ENCODE assay signal across 14 mouse cellular contexts in genomic region chr6:99380146-99380545, GRCm38 (mm10).
DNase-seq lines count a peak whose midpoint lies in the region; ATAC-seq lines count a peak whose summit lies in the region.
"Had no signal": no experiment of that assay in that cellular context is flagged by ENCODE, and none has a peak within 500 bp of the region (broad histone marks: within the 10 kb centered on the region; RNA-seq: fewer than 3 reads in every experiment).

No protein-coding gene starts in this region.

- no peak overlapping the region for H3K4me2 ChIP-seq in heart, embryonic 16.5 days (ENCODE audit: low read depth, low read length)
- no peak overlapping the region for H3K4me2 ChIP-seq in liver, embryonic 12.5 days
- H3K4me2 ChIP-seq: forebrain, embryonic 15.5 days had no signal

- WGBS in heart, embryonic 16.5 days = 74% methylated on average over 5 of the region's 5 CpGs
- whole genome bisulfite sequencing in liver, embryonic 12.5 days (ENCODE audit: insufficient replicate concordance) = 62% methylated on average over 5 of the region's 5 CpGs

- H3K4me3 ChIP-seq in heart, embryonic 16.5 days (ENCODE audit: low read length) = no peak overlapping the region
- H3K4me3 ChIP-seq in liver, embryonic 12.5 days = no peak overlapping the region
- H3K4me3 ChIP-seq: forebrain, embryonic 15.5 days; midbrain, embryonic 10.5 days had no signal

- no peak for DNase-seq in heart, adult 18-20 months
- peak; percentile 37 to 38 for DNase-seq in B cell, adult 2 months
- DNase-seq in thymus, adult 18-20 months = peak; percentile 57 to 77
- no peak for DNase-seq in frontal cortex, adult 2 months (ENCODE audit: extremely low spot score in 1 of 2, low spot score in 1 of 2)
- DNase-seq in cerebellum, postnatal 25 days = no peak
- DNase-seq: cerebellum, adult 2 months; gastrocnemius, postnatal 25 days; kidney, adult 11 months; liver had no signal

- ATAC-seq in heart, embryonic 16.5 days (replicated peaks; ENCODE audit: extremely low read depth, insufficient read depth, low FRiP score) = no peak
- peak; percentile 76 for ATAC-seq in activated CD4-positive, CD25-positive, alpha-beta regulatory T cell, adult 4 months
- no peak for ATAC-seq in liver, embryonic 12.5 days
- ATAC-seq: forebrain, embryonic 15.5 days had no signal

- no peak overlapping the region for H3K9ac ChIP-seq in heart, embryonic 16.5 days (ENCODE audit: low read length)
- H3K9ac ChIP-seq in liver, embryonic 12.5 days = no peak overlapping the region
- H3K9ac ChIP-seq: forebrain, embryonic 15.5 days had no signal

- H3K27ac ChIP-seq in heart, embryonic 16.5 days (ENCODE audit: low read length) = peak overlapping the region; percentile 56; the same call in 1 of the 2 replicates
- H3K27ac ChIP-seq in liver, embryonic 12.5 days = no peak overlapping the region
- H3K27ac ChIP-seq: forebrain, embryonic 15.5 days; midbrain, embryonic 10.5 days had no signal

- H3K27me3 ChIP-seq in heart, embryonic 16.5 days (ENCODE audit: control insufficient read depth, insufficient read depth, low read length) = no peaks in the 10 kb centered on the region
- H3K27me3 ChIP-seq in liver, embryonic 12.5 days (replicated peaks) = no peaks in the 10 kb centered on the region
- H3K27me3 ChIP-seq: forebrain, embryonic 15.5 days had no signal

- no peaks in the 10 kb centered on the region for H3K9me3 ChIP-seq in heart, embryonic 16.5 days (replicated peaks; ENCODE audit: control insufficient read depth, low read length)
- H3K9me3 ChIP-seq in liver, embryonic 12.5 days (replicated peaks) = no peaks in the 10 kb centered on the region
- H3K9me3 ChIP-seq: forebrain, embryonic 15.5 days; midbrain, embryonic 10.5 days had no signal

- H3K36me3 ChIP-seq in heart, embryonic 16.5 days (ENCODE audit: control insufficient read depth, insufficient read depth) = no peaks in the 10 kb centered on the region
- no peaks in the 10 kb centered on the region; the same call in 1 of the 2 replicates for H3K36me3 ChIP-seq in liver, embryonic 12.5 days
- H3K36me3 ChIP-seq: forebrain, embryonic 15.5 days had no signal

- peaks cover 26% of the 10 kb centered on the region; the same call in 1 of the 2 replicates for H3K4me1 ChIP-seq in heart, embryonic 16.5 days (ENCODE audit: control insufficient read depth, insufficient read depth, low read length)
- peaks cover 11% of the 10 kb centered on the region; the same call in 1 of the 2 replicates for H3K4me1 ChIP-seq in liver, embryonic 12.5 days

Comparison
In these comparisons a context has a peak if more than half of its experiments do, and no peak if none do; other contexts are left out.
1. DNase-seq: peak in B cell, adult 2 months (2 of 2) and thymus, adult 18-20 months (2 of 2); none in heart, adult 18-20 months (0 of 2), frontal cortex, adult 2 months (0 of 2) and cerebellum, postnatal 25 days (0 of 2).